Mouse (Mus musculus) heart, embryonic 10.5 days (tissue): ENCODE measurements around the gene Gpr37. TPM values are rescaled to one million over a fixed set of nuclear protein-coding genes. Genes with fewer than 3 reads are reported as not detected.

ENCODE experiments used
- DNase-seq: peaks from one replicate; pipeline ENCODE4 v3.0.0-alpha.2; 2017; ENCODE audit warnings: low spot score
- H3K27ac ChIP-seq: fragments of 300-500 bp; sonication (generic); 2 replicates; pipeline ENCODE4 v1.5.1; 2016; ENCODE audit warnings: mild to moderate bottlenecking
- H3K27me3 ChIP-seq: fragments of 300-500 bp; sonication (generic); 2 replicates; pipeline ENCODE4 v1.6.1; 2016; ENCODE audit warnings: mild to moderate bottlenecking; ENCODE audit not compliant: poor library complexity, insufficient read depth, severe bottlenecking
- H3K36me3 ChIP-seq: fragments of 300-500 bp; sonication (generic); 2 replicates; pipeline ENCODE4 v1.6.1; 2016; ENCODE audit warnings: mild to moderate bottlenecking, moderate library complexity
- H3K4me1 ChIP-seq: fragments of 300-500 bp; sonication (generic); 2 replicates; pipeline ENCODE4 v1.6.1; 2016; ENCODE audit warnings: mild to moderate bottlenecking
- H3K4me3 ChIP-seq: fragments of 300-500 bp; sonication (generic); 2 replicates; pipeline ENCODE4 v1.5.1; 2016; ENCODE audit warnings: mild to moderate bottlenecking, moderate library complexity
- H3K9me3 ChIP-seq: fragments of 300-500 bp; sonication (generic); 2 replicates; pipeline ENCODE4 v1.6.1; 2016; ENCODE audit warnings: mild to moderate bottlenecking, moderate library complexity
- WGBS: fragments of 180-500 bp; shearing (Covaris S2); methylation state at CpG from one replicate; pipeline ENCODE4 v1.1.7; 2016; 5-methylcytosine and 5-hydroxymethylcytosine counted together
- polyA plus RNA-seq: library from polyadenylated mRNA; unstranded; fragments of >200 nt; fragmentation: Nextera tagmentation; extraction: Ambion mirVana; gene quantifications from 2 replicates; pipeline ENCODE4 v1.2.1, GENCODE M21; 2016

Gene Gpr37
- polyA plus RNA-seq, 1 experiment from 2014 or later: 0.38 TPM

DNA sequence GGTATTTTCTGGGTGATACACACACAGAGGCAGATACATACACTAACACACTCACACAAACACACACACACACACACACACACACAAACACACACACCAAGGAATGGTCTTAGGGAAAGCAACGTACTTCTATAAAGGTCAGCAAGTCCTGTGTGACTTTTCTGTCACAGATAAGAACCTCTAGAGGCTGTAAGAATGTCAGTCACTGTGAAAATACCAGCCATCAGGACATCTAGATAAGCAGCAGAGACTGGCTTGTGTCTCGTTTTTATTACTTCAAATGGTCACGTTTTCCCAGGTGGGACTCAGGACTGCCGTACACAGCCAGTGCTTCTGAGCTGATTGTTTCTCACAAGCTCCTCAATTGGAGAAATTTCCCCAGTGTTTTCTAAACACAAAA, 20.4 kb downstream of the Gpr37 start:
- Histone ChIP-seq H3K27me3 (no peaks in the 10 kb centered on the region), H3K9me3 (no peaks in the 10 kb centered on the region), H3K4me1 (peaks cover 4% of the 10 kb centered on the region; the same call in 1 of the 2 replicates), H3K36me3 (no peaks in the 10 kb centered on the region), H3K4me3 (no peak overlapping the region), H3K27ac (0 out of 2 replicates have a peak overlapping the region, but pooled peaks have one; percentile 47)
- DNase-seq: no peak
- 9% methylated on average over 4 of the region's 4 CpGs for WGBS

- H3K27ac ChIP-seq: no peak overlapping the region
- WGBS: 72% methylated on average over 2 of the region's 2 CpGs
Observed at GRCm38 (mm10) chr6:25663942-25664341, 26.6 kb downstream of the Gpr37 start.

GRCm38 (mm10) chr6:25659924-25660675, 30.4 kb downstream of the Gpr37 start:
- Histone ChIP-seq H3K4me1 (no peaks in the 10 kb centered on the region), H3K36me3 (no peaks in the 10 kb centered on the region), H3K9me3 (no peaks in the 10 kb centered on the region), H3K27ac (no peak overlapping the region), H3K27me3 (no peaks in the 10 kb centered on the region), H3K4me3 (no peak overlapping the region)
- DNase-seq: no peak
- 85% methylated on average over 3 of the region's 3 CpGs for WGBS

More at GRCm38 (mm10) chr6:25663942-25664341, 26.6 kb downstream of the Gpr37 start:
- DNase-seq: no peak
- no peaks in the 10 kb centered on the region for H3K9me3 ChIP-seq
- no peaks in the 10 kb centered on the region; the same call in 1 of the 2 replicates for H3K4me1 ChIP-seq
- no peak overlapping the region for H3K4me3 ChIP-seq
- no peaks in the 10 kb centered on the region for H3K27me3 ChIP-seq
- H3K36me3 ChIP-seq: no peaks in the 10 kb centered on the region

Other genes with a start within 250 kb of the Gpr37 start
- 29.0 and 29.4 TPM in 2 replicates for gene Pot1a, start 118.5 kb upstream of the Gpr37 start, polyA plus RNA-seq